Mouse (Mus musculus) limb, embryonic 10.5 days (tissue): ENCODE data around the gene Pax9. TPM values are rescaled to one million over a fixed set of nuclear protein-coding genes. Genes with fewer than 3 reads are reported as not detected.
A peak's percentile ranks its signal among the peaks of the same experiment; 100 is the strongest.

Source experiments
- DNase-seq: peaks from one replicate; pipeline ENCODE4 v3.0.0-alpha.2; 2017; ENCODE audit warnings: low spot score
- H3K27ac ChIP-seq: fragments of 300-500 bp; sonication (generic); 2 replicates; pipeline ENCODE4 v1.5.1; 2016; ENCODE audit warnings: mild to moderate bottlenecking
- H3K27me3 ChIP-seq: fragments of 300-500 bp; sonication (generic); 2 replicates; pipeline ENCODE4 v1.6.1; 2016; ENCODE audit warnings: low read depth, mild to moderate bottlenecking; ENCODE audit not compliant: poor library complexity, severe bottlenecking
- H3K36me3 ChIP-seq: fragments of 300-500 bp; sonication (generic); 2 replicates; pipeline ENCODE4 v1.6.1; 2016; ENCODE audit warnings: mild to moderate bottlenecking, moderate library complexity
- H3K4me1 ChIP-seq: fragments of 300-500 bp; sonication (generic); 2 replicates; pipeline ENCODE4 v1.6.1; 2016
- H3K4me3 ChIP-seq: fragments of 300-500 bp; sonication (generic); 2 replicates; pipeline ENCODE4 v1.5.1; 2016; ENCODE audit warnings: mild to moderate bottlenecking, moderate library complexity
- H3K9me3 ChIP-seq: fragments of 300-500 bp; sonication (generic); replicated peaks from 2 replicates; pipeline ENCODE4 v1.6.1; 2016; ENCODE audit warnings: mild to moderate bottlenecking
- WGBS: fragments of 180-500 bp; shearing (Covaris S2); methylation state at CpG from one replicate; pipeline ENCODE4 v1.1.7; 2016; 5-methylcytosine and 5-hydroxymethylcytosine counted together
- polyA plus RNA-seq: library from polyadenylated mRNA; unstranded; fragments of >200 nt; fragmentation: Nextera tagmentation; extraction: Ambion mirVana; gene quantifications from 2 replicates; pipeline ENCODE4 v1.2.1, GENCODE M21; 2016

Pax9 gene
- polyA plus RNA-seq, 1 experiment from 2014 or later = 2.2 TPM

DNA sequence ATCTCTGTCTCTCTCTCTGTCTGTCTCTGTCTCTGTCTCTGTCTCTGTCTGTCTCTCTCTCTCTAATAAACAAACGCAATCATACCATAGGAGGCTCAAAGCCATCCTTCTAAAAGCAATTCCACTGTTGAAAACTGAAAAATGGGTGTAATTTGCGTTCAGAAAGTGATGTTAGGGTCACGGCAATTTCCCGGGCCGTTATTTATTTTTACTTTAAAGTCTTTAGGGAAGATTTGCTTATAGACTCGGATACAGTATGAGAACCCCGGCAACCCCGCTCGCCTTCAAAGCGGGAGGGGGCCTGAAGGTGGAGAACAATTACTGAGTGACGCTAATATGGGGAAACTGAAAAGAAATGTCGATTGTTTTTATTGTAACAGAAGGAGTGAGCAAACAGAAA, 566 bp upstream of the Pax9 start:
- 1% methylated on average over 12 of the region's 12 CpGs for WGBS
- H3K4me1 ChIP-seq = peaks cover 51% of the 10 kb centered on the region
- no peaks in the 10 kb centered on the region for H3K9me3 ChIP-seq
- no peak for DNase-seq
- peak overlapping the region; percentile 38 for H3K4me3 ChIP-seq
- H3K27me3 ChIP-seq = peaks cover 100% of the 10 kb centered on the region
- no peaks in the 10 kb centered on the region for H3K36me3 ChIP-seq
- no peak overlapping the region for H3K27ac ChIP-seq

DNA sequence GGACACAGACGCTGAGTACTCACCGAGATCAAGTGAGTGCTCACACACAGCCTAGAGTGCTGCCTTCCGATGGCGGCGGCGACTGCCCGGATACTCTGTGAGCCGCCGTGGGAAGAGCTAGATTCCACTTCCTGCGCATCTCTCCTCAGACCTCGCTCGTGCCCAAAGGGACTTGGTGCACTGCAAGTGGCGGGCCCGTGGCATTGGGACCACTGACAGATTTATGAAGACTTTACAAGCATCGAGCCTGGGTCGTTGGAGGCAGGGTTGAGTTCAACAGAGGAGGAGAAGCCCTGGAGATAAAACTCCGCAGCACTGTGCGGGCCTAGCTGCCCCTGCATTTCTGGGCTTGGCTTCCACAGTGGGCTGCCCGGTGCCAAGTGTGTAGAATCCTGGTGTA, 969 bp downstream of the Pax9 start:
- H3K4me3 ChIP-seq = peak overlapping the region; percentile 24; the same call in 1 of the 2 replicates
- WGBS = 1% methylated on average over 19 of the region's 19 CpGs
- peaks cover 100% of the 10 kb centered on the region for H3K27me3 ChIP-seq
- no peaks in the 10 kb centered on the region for H3K9me3 ChIP-seq
- peak; percentile 68 for DNase-seq
- no peak overlapping the region for H3K27ac ChIP-seq
- H3K4me1 ChIP-seq = peaks cover 63% of the 10 kb centered on the region
- no peaks in the 10 kb centered on the region for H3K36me3 ChIP-seq

DNA sequence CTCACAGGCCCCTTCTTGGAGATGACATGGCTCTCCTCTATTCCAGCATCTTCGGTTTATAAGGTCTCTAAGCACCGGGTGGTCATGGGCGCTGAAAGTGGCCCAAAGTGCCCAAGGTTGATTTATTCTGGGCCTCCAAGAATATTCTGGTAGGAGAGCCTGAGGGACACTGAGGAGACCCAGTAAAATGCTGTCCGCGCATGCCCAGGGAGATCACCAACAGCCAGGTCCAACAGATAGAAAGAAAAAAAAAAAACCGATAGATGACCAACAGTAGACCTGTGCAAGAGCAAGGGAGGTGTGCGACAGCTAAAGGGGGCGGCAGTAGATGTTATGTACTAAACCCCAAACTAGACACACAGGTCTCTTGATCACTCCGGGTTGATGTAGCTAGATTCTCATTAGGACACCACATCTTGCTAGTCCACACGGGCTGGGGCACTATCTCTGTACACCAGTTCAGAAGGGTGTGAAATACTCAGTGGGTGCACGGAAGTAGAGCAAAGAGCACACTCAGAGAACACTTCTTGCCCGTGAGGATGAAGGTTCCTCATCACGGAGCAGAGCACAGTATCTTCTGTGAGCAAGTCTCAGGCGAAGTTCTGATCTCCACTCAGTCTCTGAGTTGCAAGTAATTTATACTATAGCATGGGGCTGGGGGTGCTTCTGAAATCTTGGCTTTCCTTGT, 2.0 kb downstream of the Pax9 start:
- no peak for DNase-seq
- no peak overlapping the region for H3K27ac ChIP-seq
- H3K4me1 ChIP-seq = peaks cover 73% of the 10 kb centered on the region
- H3K9me3 ChIP-seq = no peaks in the 10 kb centered on the region
- 5% methylated on average over 14 of the region's 14 CpGs for WGBS
- no peaks in the 10 kb centered on the region for H3K36me3 ChIP-seq
- peaks cover 100% of the 10 kb centered on the region for H3K27me3 ChIP-seq
- H3K4me3 ChIP-seq = no peak overlapping the region

DNA sequence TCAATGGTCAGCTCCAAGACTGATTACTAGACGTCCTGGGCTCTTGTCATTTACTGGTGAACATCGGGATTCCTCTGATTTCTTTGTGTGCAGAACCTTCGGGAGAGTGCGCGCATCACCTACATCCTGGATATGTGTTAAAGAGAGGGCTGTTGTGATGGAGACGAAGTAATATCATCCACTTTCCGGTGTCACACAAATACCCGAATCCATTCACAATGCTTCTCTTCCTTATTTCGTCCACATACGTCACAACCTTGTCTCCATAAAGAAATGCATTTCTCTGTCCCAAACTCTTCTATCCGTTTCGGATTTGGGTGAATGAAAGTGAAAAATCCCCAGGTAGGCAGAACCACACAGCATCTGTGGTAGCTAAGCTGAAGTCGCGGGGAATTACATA, 2.8 kb downstream of the Pax9 start:
- no peak overlapping the region for H3K4me3 ChIP-seq

DNA sequence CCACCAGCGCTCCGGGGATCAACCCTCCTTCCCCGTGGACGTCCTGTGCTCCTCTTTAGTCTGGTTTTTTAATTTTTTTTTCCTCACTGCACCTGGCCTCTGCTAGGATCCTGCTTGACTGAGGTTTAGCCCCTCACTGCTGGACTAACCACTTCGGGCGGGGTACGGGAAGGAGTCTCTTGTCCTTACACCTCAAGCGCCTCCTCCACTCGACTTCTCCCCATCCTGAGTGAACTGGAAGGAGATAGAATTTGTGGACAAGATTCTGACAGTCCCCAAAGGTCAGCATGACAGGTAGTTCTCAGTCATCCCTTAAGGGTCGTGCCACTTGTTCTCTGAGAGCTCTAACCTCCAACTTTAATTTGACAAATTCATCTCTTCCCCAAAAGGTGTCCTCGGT, 3.4 kb downstream of the Pax9 start:
- Histone ChIP-seq H3K36me3 (no peaks in the 10 kb centered on the region), H3K27me3 (peaks cover 100% of the 10 kb centered on the region), H3K9me3 (no peaks in the 10 kb centered on the region), H3K4me1 (peaks cover 68% of the 10 kb centered on the region), H3K4me3 (peak overlapping the region; percentile 51; the same call in 1 of the 2 replicates), H3K27ac (no peak overlapping the region)
- DNase-seq = no peak
- under 1% methylated on average over 11 of the region's 11 CpGs for WGBS

More for the DNA sequence above, 2.8 kb downstream of the Pax9 start:
- no peaks in the 10 kb centered on the region for H3K9me3 ChIP-seq
- no peak overlapping the region for H3K27ac ChIP-seq
- WGBS = 3% methylated on average over 14 of the region's 14 CpGs
- H3K27me3 ChIP-seq = peaks cover 100% of the 10 kb centered on the region
- peaks cover 69% of the 10 kb centered on the region for H3K4me1 ChIP-seq
- H3K36me3 ChIP-seq = no peaks in the 10 kb centered on the region
- no peak for DNase-seq

DNA sequence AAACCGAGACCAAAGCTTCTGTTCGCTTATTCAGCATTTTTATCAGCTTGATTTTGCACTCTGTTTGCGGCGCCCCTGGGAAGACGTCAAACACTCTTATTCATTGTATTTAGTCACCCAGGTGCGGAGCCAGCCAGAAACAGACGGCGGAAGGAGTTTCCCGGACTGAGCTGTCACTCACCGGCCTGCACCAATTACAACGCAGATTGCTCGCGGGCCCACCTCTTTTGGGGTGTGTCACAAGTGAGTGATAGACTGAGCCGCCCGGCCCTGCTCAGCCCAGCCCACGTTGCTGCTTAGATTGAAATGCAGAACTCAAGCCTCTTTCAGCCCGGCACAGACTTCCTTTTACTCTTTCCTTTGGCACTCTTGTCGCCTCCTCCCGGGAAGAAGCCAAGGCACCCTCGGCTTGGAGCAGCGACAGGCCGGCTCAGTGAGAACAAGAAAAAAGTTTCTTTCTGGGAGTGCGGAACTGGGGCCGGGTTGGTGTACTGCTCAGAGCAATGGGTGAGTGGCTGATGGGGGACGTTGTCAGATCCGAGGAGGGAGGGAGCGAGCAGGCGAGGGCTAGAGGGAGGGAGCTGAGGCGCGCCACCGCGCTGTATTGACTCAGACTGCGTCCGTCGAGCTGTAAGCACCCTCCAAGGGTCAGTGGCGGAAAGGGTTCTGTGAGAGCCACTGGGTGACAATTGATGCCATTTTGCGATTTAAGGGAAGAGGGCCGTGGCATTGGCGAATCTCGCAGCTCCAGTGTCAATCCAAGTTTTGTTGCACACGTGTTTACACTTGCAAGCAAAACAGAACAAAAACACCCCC, 4.0 kb downstream of the Pax9 start:
- no peak overlapping the region for H3K27ac ChIP-seq
- peak; percentile 90 for DNase-seq
- WGBS = under 1% methylated on average over 41 of the region's 41 CpGs
- peaks cover 100% of the 10 kb centered on the region for H3K27me3 ChIP-seq
- no peaks in the 10 kb centered on the region for H3K36me3 ChIP-seq
- H3K4me3 ChIP-seq = peak overlapping the region; percentile 51
- H3K9me3 ChIP-seq = no peaks in the 10 kb centered on the region
- H3K4me1 ChIP-seq = peaks cover 68% of the 10 kb centered on the region

DNA sequence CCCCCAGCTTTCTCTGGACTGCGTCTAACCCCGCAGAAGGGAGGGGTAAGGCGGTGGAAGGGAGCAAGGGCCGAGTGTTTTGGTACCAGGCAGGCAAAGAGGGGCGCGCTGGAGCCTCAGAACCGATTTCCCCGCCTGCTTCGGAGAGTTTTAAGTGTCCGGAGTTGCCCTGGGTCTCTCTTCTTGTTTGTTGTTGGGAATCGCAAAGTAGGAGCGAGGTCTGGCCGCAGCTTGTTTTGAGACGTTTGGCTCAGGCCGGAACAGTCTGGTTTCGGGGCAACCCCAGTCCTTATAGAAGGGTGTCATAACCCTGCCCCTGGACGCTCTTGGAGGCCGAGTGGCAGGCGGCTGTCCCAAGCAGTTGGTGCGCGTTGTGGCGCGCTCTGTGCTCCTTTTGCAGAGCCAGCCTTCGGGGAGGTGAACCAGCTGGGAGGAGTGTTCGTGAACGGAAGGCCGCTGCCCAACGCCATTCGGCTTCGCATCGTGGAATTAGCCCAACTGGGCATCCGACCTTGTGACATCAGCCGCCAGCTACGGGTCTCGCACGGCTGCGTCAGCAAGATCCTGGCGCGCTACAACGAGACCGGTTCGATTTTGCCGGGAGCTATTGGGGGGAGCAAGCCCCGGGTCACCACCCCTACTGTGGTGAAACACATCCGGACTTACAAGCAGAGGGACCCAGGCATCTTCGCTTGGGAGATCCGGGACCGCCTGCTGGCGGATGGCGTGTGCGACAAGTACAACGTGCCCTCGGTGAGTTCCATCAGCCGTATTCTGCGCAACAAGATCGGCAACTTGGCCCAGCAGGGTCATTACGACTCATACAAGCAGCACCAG, 4.8 kb downstream of the Pax9 start:
- peaks cover 60% of the 10 kb centered on the region for H3K4me1 ChIP-seq
- under 1% methylated on average over 57 of the region's 57 CpGs for WGBS

DNA sequence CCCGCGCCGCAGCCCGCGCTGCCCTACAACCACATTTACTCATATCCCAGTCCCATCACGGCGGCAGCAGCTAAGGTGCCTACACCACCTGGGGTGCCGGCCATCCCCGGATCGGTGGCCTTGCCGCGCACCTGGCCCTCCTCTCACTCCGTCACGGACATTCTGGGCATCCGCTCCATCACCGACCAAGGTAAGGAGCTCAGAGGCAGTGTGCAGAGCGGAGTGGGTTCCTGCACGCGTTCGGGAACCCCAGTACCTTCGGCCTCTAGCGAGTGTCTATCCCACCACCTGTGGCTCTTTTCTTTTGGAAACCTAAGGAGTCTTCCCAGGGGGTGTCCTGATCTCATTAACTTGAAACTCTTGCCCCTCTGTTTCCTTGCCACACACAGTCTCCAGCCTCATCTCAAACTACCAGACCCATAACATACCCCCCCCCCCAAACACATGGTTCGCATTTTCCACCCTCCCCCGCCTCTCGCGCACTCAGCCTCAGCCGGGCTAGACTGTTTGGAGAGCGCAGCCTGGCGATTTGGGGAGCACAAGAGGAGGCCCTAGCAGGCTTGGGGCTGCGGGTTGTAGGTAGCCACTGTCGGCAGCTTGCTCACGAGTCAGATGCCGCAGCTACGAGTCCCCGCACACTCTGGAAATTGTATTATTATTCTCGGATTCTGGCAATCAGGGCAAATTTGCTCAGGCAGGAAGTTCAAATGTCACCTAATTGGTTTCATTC, 5.6 kb downstream of the Pax9 start:
- Histone ChIP-seq H3K4me1 (peaks cover 54% of the 10 kb centered on the region), H3K27ac (peak overlapping the region; percentile 50), H3K9me3 (no peaks in the 10 kb centered on the region), H3K27me3 (peaks cover 100% of the 10 kb centered on the region), H3K4me3 (peak overlapping the region; percentile 51), H3K36me3 (no peaks in the 10 kb centered on the region)
- under 1% methylated on average over 36 of the region's 36 CpGs for WGBS
- peak; percentile 81 for DNase-seq

More for the DNA sequence above, 4.8 kb downstream of the Pax9 start:
- no peak for DNase-seq
- H3K27ac ChIP-seq = peak overlapping the region; percentile 50; the same call in 1 of the 2 replicates
- peak overlapping the region; percentile 51 for H3K4me3 ChIP-seq
- peaks cover 100% of the 10 kb centered on the region for H3K27me3 ChIP-seq
- no peaks in the 10 kb centered on the region for H3K36me3 ChIP-seq
- H3K9me3 ChIP-seq = no peaks in the 10 kb centered on the region

DNA sequence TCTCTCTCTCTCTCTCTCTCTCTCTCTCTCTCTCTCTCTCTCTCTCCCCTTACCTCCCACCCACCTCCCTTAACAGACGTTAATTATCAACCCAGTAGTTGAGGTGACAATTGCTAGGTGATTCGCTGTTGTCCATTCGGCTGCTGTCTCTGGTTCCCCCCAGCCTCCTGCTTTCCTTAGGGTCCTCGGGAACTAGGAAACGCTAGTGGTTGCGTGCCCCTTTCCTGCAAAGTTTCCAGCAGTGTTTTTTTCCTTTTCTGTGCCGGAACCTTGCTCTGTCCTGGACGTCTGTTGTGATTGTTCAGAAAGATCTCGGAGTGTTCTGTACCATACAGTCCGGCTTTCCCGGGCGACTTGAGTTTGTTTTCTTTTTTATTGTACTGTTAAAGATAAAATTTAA, 6.2 kb downstream of the Pax9 start:
- no peaks in the 10 kb centered on the region for H3K36me3 ChIP-seq
- peaks cover 100% of the 10 kb centered on the region for H3K27me3 ChIP-seq
- no peak for DNase-seq
- peak overlapping the region; percentile 51 for H3K4me3 ChIP-seq
- H3K4me1 ChIP-seq = peaks cover 48% of the 10 kb centered on the region
- H3K27ac ChIP-seq = no peak overlapping the region
- H3K9me3 ChIP-seq = no peaks in the 10 kb centered on the region
- WGBS = 1% methylated on average over 12 of the region's 12 CpGs

DNA sequence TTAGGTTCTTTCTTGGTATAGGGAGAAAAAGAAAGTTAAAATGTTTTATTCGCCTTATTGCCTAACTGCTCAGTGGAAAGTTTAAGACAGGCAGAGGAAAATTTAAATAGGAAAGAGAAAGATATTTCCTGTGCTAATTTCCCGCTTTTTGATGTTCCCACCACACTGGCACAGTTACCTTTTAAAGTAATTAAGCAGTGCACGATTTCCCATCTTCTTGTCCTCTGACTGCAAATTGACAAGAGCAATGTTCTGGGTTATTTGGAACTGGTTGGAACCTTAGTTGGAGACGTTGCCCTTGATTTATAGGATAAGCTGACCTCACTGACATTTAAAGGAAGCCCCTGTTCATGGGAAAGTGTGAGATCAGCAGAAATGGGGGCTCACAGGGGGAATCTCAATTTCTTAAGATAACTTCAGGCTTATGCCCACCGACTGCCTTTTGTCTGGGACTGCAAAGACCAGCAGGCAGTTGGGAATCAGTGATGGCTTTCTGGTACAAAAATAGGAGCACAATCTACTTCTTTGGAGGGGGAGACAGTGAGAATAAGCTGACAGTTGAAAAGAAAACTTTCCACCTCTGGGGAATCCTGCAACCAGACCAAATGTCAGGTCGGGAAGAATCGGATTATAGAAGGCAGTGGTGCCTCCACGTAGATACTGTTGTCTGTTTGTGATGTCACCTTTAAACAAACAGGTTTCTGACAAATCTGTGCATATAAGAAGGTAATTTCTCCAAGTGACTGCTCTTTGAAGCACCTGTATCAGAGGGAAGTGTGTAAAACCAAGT, 6.8 kb downstream of the Pax9 start:
- peaks cover 47% of the 10 kb centered on the region for H3K4me1 ChIP-seq
- H3K36me3 ChIP-seq = no peaks in the 10 kb centered on the region
- peak overlapping the region; percentile 51 for H3K4me3 ChIP-seq
- 2% methylated on average over 8 of the region's 8 CpGs for WGBS
- no peak overlapping the region for H3K27ac ChIP-seq
- no peaks in the 10 kb centered on the region for H3K9me3 ChIP-seq
- no peak for DNase-seq
- peaks cover 98% of the 10 kb centered on the region for H3K27me3 ChIP-seq

DNA sequence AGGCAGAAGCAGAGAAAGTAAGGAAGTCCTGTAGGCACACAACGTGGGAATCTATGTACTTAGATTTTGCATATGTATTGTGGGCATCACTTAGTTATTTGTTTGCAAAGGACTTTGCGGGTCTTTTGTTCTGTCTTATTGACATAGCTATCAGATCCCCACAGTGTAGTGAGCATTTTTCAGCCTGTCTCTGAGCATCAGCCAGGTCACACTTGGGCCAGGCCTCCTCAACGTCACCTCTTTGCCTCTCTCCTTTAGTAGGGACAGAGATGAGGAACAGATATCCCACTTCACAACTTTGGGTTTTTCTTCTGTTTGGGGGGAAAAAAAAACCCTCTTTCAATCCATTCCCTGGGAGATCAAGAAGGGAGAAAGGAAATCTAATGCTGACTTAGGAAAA, 7.8 kb downstream of the Pax9 start:
- H3K36me3 ChIP-seq = no peaks in the 10 kb centered on the region
- 7% methylated on average over 3 of the region's 3 CpGs for WGBS
- no peak for DNase-seq

More for the DNA sequence above, 7.8 kb downstream of the Pax9 start:
- H3K4me1 ChIP-seq = peaks cover 47% of the 10 kb centered on the region
- H3K27ac ChIP-seq = no peak overlapping the region
- peaks cover 93% of the 10 kb centered on the region for H3K27me3 ChIP-seq
- H3K9me3 ChIP-seq = no peaks in the 10 kb centered on the region
- no peak overlapping the region for H3K4me3 ChIP-seq
